Mouse (Mus musculus): Measurements from ENCODE around the gene Pfkfb4.
A peak's percentile ranks its signal among the peaks of the same experiment; 100 is the strongest.

DNA sequence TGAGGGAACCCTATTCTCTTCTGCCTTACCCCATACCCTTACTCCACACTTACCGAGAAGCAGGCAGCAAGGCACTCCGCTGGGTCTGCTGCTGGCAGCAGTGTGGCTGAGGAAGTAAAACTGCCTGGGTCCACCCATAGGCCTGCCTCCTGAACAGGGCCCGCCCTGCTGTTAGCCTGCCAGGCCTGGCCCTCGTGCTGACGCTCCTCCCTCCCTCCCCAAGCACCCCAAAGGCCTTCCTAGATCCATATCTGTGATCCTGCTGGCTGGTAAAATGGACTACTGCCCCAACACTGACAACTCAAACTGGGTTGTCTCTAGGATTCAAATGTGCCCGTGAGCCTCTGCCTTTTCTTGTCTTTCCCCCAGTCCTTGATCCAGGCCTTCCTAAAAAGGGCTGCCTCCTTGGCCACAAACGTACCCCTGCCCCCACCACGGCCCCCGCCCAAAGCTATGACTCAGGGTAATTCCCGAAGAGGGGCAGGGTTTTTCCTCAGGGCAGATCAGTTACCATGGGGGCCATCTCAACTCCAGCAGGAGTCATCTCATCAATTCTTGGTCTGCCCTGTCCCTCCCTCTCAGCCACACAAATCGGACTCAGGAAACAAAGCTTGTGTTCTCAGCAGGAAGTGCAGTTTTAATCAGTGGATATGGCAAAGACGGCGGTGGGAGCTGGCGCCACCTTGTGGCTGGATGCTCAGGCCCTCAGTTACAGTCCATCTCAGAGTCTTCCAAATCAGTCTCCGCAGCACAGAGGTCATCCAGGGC, 67.7 kb downstream of the Pfkfb4 start, which contains the start of gene Trex1:
- TF ChIP-seq CTCF (IDR thresholded peaks at IDR 0.05; ENCODE audit: insufficient read depth, low read depth, low read length) = peak; percentile 92
- TF ChIP-seq POLR2A (IDR thresholded peaks at IDR 0.05; ENCODE audit: insufficient read depth, low read depth, low read length) = no peak

Data from olfactory bulb, adult 2 months (tissue).